Mouse (Mus musculus): ENCODE measurements around the gene Vac14. TPM values are rescaled to one million over a fixed set of nuclear protein-coding genes. Genes with fewer than 3 reads are reported as not detected.

Vac14 gene
- polyA plus RNA-seq (2015; fragmentation: Nextera tagmentation; extraction: Ambion mirVana): 20.3 and 24.4 TPM in 2 replicates

DNA sequence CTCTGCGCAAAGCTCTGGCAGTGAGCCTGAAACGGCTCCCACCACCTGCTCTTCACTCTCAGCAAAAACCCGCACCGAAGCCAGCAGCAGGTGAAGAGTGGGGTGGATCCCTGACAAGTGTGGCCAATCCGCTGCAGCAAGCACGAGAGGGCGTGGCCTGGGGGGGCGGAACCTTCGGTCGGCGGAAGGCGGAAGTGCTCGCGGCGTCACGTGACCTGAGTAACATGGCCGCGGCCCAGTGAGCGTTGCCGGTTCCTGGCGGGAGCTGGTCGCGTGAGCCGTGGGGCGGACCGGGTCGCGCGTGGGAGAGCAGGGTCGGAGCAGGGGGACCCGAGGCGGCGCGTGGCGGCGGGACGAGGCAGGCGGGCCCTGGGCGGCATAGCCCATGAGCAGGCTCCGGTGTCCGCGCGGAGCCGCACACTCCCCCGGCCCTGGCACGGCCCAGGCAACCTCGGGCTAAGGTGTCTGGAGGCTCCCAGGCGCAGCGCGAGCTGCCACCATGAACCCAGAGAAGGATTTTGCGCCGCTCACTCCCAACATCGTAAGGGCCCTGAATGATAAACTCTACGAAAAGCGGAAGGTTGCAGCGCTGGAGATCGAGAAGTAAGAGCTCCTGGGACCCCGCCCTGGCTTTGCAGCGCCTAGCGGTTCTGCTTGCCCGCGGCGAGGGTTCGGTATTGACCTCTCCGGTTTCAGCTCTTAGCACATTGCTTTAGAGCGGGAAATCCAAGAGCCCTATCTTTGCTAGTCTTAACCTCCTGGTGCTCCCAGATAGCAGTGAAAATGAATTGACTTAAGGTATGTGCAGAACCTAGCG, at the start of gene Vac14:
Gene Vac14 (plus strand): TSS at position 195 of the 817 bp plus-strand sequence.
- Histone ChIP-seq H3K9me3 (replicated peaks) (no peaks in the 10 kb centered on the region), H3K27me3 (peaks cover 9% of the 10 kb centered on the region; the same call in 1 of the 2 replicates), H3K27ac (peak within 1 kb of the TSS; percentile 74), H3K4me3 (peak within 1 kb of the TSS; percentile 97), H3K36me3 (ENCODE audit: poor library complexity, severe bottlenecking) (no peaks in the 10 kb centered on the region), H3K9ac (peak within 1 kb of the TSS; percentile 81), H3K4me2 (peak within 1 kb of the TSS; percentile 76), H3K4me1 (peaks cover 24% of the 10 kb centered on the region)
- peak; percentile 96 for ATAC-seq
- under 1% methylated on average over 66 of the region's 67 CpGs for WGBS

GRCm38 (mm10) chr8:110592641-110593040, 25.7 kb upstream of the Vac14 start:
- H3K4me1 ChIP-seq: no peaks in the 10 kb centered on the region
- no peak overlapping the region for H3K4me2 ChIP-seq
- no peaks in the 10 kb centered on the region for H3K9me3 ChIP-seq (replicated peaks)
- no peak overlapping the region for H3K4me3 ChIP-seq
- H3K9ac ChIP-seq: no peak overlapping the region
- WGBS: 87% methylated on average over 9 of the region's 9 CpGs
- no peak for ATAC-seq
- no peaks in the 10 kb centered on the region for H3K36me3 ChIP-seq (ENCODE audit: poor library complexity, severe bottlenecking)
- no peak overlapping the region for H3K27ac ChIP-seq
- H3K27me3 ChIP-seq: no peaks in the 10 kb centered on the region

DNA sequence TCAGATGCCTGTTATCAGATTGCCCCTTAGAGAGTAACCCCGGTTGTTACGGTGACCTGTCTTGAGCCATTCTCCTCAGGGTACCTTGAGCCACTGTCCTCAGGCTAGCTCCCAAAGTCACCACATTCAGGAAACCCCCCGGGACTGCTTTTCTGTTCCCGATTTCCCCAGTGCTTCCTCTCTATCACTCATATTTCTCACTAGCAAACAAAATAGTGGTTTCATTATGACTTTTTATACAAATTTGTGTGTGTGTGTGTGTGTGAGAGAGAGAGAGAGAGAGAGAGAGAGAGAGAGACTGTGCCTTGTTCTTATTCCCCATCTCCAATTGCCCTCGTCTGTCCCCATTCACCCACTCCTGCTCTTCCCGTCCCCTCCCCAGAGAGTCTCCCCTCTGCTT, 24.2 kb upstream of the Vac14 start:
- Histone ChIP-seq H3K9me3 (replicated peaks) (no peaks in the 10 kb centered on the region), H3K27me3 (no peaks in the 10 kb centered on the region), H3K4me2 (no peak overlapping the region), H3K36me3 (ENCODE audit: poor library complexity, severe bottlenecking) (no peaks in the 10 kb centered on the region), H3K27ac (no peak overlapping the region), H3K9ac (no peak overlapping the region), H3K4me3 (no peak overlapping the region), H3K4me1 (no peaks in the 10 kb centered on the region)
- 86% methylated on average over 6 of the region's 6 CpGs for WGBS
- ATAC-seq: no peak

DNA sequence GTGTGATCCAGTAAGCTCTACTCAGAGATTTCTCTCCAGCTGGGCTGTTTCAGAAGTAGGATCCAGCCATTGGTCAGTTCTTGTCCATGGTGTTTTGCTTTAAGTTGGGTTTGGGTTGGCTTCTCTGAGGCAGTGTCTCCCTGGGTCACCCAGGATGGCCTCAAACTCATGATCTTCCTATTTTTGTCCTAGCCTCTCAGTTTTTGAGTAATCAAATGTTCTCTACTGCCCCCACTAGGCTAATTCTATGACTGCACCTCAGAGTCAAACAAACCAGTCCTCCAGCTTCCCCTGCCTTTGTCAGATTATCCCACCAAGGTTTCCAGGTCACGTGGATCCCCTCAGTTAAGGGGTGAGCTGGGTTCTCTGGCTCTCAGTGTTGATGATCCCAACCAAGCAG, 13.8 kb upstream of the Vac14 start:
- Histone ChIP-seq H3K9me3 (replicated peaks) (no peaks in the 10 kb centered on the region), H3K4me3 (no peak overlapping the region), H3K27me3 (no peaks in the 10 kb centered on the region), H3K36me3 (ENCODE audit: poor library complexity, severe bottlenecking) (no peaks in the 10 kb centered on the region), H3K4me2 (no peak overlapping the region), H3K4me1 (no peaks in the 10 kb centered on the region), H3K27ac (no peak overlapping the region), H3K9ac (no peak overlapping the region)
- no peak for ATAC-seq
- 0% methylated on average over 1 of the region's 1 CpGs for WGBS

DNA sequence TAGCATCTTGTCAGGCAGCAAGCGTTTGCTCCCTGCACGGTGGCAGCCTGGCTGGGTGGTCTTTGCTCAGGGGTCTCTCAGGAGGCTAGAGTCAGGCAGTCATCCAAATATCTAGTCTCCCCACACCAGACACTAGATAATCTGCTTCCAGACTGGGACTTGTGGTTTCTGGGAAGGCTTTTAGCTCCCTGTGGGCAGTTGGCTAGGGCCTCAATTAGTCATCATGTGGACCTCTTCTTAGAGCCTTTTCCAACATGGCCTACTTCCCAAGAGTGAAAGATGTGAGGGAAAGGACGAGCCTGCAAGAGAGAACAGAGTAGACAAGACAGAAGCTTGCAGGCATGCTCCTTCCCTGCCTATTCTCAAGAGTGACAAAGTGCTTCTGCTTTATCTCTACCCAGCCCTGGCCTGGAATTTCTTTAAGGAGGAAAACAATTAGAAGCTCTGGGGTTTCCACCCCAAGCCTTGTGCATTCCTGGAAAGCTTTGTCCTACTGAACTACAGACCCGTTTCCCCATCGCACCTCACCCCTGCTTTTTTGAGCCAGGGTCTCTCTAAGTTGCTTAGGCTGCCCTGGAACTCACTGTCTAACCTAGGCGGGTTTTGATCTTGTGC, 12.9 kb upstream of the Vac14 start:
- no peak overlapping the region for H3K4me3 ChIP-seq
- 56% methylated on average over 6 of the region's 6 CpGs for WGBS
- no peak for ATAC-seq
- H3K4me2 ChIP-seq: no peak overlapping the region
- no peak overlapping the region for H3K27ac ChIP-seq
- H3K9ac ChIP-seq: no peak overlapping the region
- no peaks in the 10 kb centered on the region for H3K9me3 ChIP-seq (replicated peaks)
- H3K4me1 ChIP-seq: no peaks in the 10 kb centered on the region
- H3K27me3 ChIP-seq: no peaks in the 10 kb centered on the region
- H3K36me3 ChIP-seq (ENCODE audit: poor library complexity, severe bottlenecking): no peaks in the 10 kb centered on the region

DNA sequence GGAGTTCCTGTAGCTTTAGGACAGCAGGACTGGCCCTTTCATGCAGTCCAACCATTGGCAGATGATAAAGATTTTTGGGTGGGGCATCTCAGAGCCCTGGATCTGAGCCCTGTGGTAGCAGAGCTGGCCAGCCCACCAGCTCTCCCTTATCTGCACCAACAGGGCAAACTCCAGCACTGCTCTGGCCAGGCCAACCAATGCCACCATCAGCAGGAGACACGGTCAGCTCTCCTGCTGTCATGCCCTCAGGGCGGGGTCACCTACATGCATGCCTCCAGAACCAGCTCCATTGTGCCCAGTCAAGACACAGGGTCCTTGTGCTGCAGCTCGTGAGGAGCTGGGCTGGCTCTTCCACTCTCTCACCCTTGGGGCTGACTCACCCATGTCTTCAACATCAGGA, 2.7 kb upstream of the Vac14 start:
- Histone ChIP-seq H3K36me3 (ENCODE audit: poor library complexity, severe bottlenecking) (no peaks in the 10 kb centered on the region), H3K27me3 (peaks cover 9% of the 10 kb centered on the region; the same call in 1 of the 2 replicates), H3K9ac (no peak overlapping the region), H3K4me2 (no peak overlapping the region), H3K9me3 (replicated peaks) (no peaks in the 10 kb centered on the region), H3K4me1 (peaks cover 24% of the 10 kb centered on the region), H3K27ac (no peak overlapping the region), H3K4me3 (no peak overlapping the region)
- no peak for ATAC-seq
- 73% methylated on average over 3 of the region's 3 CpGs for WGBS

DNA sequence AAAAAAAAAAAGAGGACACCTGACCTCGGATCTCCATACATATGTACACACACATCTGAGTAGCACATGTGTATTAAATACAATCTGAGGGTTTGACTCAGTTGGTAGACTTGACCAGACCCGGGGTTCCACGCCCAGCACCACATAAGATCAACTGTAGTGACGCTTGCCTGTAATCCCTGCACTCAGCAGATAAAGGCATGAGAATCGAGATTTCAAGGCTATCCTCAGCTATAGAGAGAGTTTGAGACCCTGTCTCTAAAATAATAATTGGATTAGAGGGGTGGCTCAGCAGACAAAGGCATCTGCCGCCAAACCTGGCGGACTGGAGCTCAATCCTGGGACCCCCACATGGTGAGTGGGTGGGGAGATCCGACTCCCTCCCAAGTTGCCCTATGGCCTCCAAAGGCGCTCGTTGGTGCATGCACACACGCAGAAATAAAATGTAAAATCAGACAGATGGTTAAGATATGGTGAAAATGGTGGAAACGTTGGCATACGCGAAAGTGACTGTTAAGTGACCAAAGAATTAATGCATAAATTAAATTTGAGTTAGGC, 505 bp upstream of the Vac14 start:
- Histone ChIP-seq H3K9me3 (replicated peaks) (no peaks in the 10 kb centered on the region), H3K4me1 (peaks cover 24% of the 10 kb centered on the region), H3K4me3 (peak overlapping the region; percentile 97), H3K36me3 (ENCODE audit: poor library complexity, severe bottlenecking) (no peaks in the 10 kb centered on the region), H3K9ac (peak overlapping the region; percentile 61), H3K4me2 (peak overlapping the region; percentile 76), H3K27me3 (peaks cover 9% of the 10 kb centered on the region; the same call in 1 of the 2 replicates), H3K27ac (peak overlapping the region; percentile 74)
- WGBS: 20% methylated on average over 14 of the region's 14 CpGs
- peak; percentile 59 for ATAC-seq

DNA sequence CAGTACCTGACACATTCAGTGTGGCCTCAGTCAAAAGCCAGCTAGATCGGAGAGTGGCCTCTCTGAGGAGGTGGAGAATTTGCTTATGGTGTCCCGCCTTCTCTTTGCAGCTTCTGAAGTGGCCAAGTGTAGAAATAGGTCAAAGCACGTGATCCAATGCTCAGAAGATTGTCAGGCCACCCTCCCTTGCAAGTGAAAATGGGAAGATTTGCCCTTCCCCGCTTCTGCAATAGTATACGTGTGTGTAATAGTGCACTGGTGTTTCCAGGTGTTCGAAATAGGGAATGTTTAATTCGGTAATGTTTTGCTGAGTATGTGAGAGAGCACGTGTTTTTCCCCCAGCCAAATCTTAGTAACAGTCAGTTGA, 806 bp downstream of the Vac14 start:
- no peak overlapping the region for H3K27ac ChIP-seq
- H3K9ac ChIP-seq: peak overlapping the region; percentile 81
- H3K4me2 ChIP-seq: peak overlapping the region; percentile 76
- peaks cover 24% of the 10 kb centered on the region for H3K4me1 ChIP-seq
- H3K36me3 ChIP-seq (ENCODE audit: poor library complexity, severe bottlenecking): no peaks in the 10 kb centered on the region
- peak overlapping the region; percentile 97 for H3K4me3 ChIP-seq
- ATAC-seq: no peak
- H3K9me3 ChIP-seq (replicated peaks): no peaks in the 10 kb centered on the region
- H3K27me3 ChIP-seq: peaks cover 9% of the 10 kb centered on the region; the same call in 1 of the 2 replicates
- 34% methylated on average over 8 of the region's 8 CpGs for WGBS

- ATAC-seq: no peak
- H3K27me3 ChIP-seq: peaks cover 9% of the 10 kb centered on the region; the same call in 1 of the 2 replicates
- WGBS: 94% methylated on average over 5 of the region's 5 CpGs
- H3K36me3 ChIP-seq (ENCODE audit: poor library complexity, severe bottlenecking): no peaks in the 10 kb centered on the region
- no peak overlapping the region; the same call in 1 of the 2 replicates for H3K9ac ChIP-seq
- peaks cover 24% of the 10 kb centered on the region for H3K4me1 ChIP-seq
- H3K27ac ChIP-seq: no peak overlapping the region
- peak overlapping the region; percentile 76 for H3K4me2 ChIP-seq
- no peaks in the 10 kb centered on the region for H3K9me3 ChIP-seq (replicated peaks)
- H3K4me3 ChIP-seq: peak overlapping the region; percentile 97; the same call in 1 of the 2 replicates
Observed at GRCm38 (mm10) chr8:110619919-110620318, 1.5 kb downstream of the Vac14 start.

DNA sequence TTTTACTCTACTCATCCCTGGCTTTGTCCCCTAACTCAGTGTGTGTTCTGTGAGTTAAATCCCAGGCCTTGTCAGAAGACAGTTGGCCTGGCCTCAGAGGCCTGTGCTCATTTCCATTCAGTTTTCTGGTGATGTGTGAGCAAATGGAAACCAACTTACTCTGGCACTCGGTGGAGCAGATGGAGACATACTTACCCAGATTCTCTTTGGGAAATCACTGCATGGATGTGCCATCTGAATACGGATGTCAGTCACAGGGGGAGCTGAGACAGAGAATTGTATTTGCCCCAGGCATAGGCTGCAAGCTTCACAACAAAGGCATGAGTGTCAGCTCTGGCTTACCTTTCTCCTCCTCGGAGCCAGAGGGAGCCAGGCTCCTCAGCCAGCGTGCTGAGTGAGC, 8.0 kb downstream of the Vac14 start:
- no peak overlapping the region for H3K9ac ChIP-seq
- ATAC-seq: peak; percentile 27; the same call in 1 of the 2 replicates
- 70% methylated on average over 4 of the region's 4 CpGs for WGBS

DNA sequence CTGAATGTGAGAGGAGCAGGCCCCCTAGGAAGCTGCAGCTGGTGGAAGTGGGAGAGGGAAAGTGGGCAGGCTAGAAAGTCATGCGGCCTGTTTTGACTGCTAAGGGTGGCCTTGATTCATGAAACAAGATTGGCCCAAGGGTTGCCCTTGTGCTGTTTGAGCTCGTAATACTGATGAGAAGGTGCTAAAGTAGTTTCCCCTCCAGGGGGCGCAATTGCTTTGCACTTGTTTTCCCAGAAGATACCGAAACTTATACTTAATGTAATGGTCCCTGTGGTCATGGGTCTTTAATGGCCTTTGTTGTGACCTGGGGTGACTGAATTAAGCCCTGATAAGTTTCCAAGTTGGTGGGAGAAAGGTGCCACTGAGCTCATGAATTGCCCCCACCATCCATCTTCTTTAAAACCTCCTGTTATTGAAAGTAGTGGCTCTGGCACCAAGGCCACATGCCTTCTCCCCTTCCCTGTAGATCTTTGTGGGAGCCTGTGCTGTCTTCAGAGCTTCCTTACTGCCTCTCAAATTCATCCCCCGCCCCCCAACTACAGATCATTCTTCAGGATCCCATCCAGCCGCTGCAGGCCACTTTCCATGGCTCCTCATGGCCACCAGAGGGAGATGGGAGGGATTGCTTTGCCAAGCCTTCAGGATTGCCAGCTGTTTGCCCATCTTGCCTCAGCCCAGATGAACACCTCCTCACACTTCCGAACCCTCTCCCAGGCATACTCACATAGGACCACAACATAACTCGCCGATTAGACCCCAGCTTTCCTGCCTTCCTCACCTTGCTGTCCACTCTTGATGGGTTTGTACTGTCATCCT, 11.1 kb downstream of the Vac14 start:
- H3K27me3 ChIP-seq: no peaks in the 10 kb centered on the region
- no peaks in the 10 kb centered on the region; the same call in 1 of the 2 replicates for H3K4me1 ChIP-seq
- no peak for ATAC-seq
- H3K4me2 ChIP-seq: no peak overlapping the region
- H3K4me3 ChIP-seq: no peak overlapping the region
- no peaks in the 10 kb centered on the region for H3K9me3 ChIP-seq (replicated peaks)
- peaks cover 24% of the 10 kb centered on the region for H3K36me3 ChIP-seq (ENCODE audit: poor library complexity, severe bottlenecking)
- H3K9ac ChIP-seq: no peak overlapping the region
- H3K27ac ChIP-seq: no peak overlapping the region
- 69% methylated on average over 9 of the region's 9 CpGs for WGBS

More for the DNA sequence above, 8.0 kb downstream of the Vac14 start:
- Histone ChIP-seq H3K36me3 (ENCODE audit: poor library complexity, severe bottlenecking) (no peaks in the 10 kb centered on the region), H3K27ac (peak overlapping the region; percentile 37; the same call in 1 of the 2 replicates), H3K4me1 (no peaks in the 10 kb centered on the region; the same call in 1 of the 2 replicates), H3K9me3 (replicated peaks) (no peaks in the 10 kb centered on the region), H3K4me2 (no peak overlapping the region), H3K4me3 (no peak overlapping the region), H3K27me3 (no peaks in the 10 kb centered on the region)
